Mouse (Mus musculus) E14TG2a.4 (cell line): ENCODE results near the gene Rell1.

Source experiments
- CTCF ChIP-seq: conservative IDR thresholded peaks from 2 replicates; pipeline ENCODE4 v1.5.1; 2014; ENCODE audit warnings: low read length
- POU5F1 ChIP-seq: IDR thresholded peaks from 2 replicates; pipeline ENCODE4 v1.6.1; 2014; ENCODE audit warnings: low read length, borderline replicate concordance

DNA sequence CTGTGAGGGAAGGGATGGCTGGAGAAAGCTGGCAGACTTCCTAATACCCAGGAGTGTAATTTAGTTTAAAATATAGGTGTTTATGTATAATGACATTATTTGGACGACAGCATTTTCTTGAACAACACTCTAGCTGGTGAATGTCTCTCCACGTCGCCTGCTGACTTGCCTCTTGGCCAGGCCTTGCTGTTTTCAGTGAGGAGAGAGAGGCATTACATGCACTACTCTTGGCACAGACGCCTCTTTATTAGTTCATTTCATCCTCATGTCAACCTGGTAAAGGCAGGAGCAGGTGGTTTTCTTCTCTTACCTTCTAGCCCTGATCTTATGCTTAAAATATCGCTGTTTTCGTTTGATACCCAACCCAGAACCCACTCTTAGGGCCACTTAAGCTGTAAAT is 17.6 kb upstream of the Rell1 start:
- TF ChIP-seq CTCF: no peak
- TF ChIP-seq POU5F1: no peak
